ENCODE assay signal across 1 mouse cellular context in genomic region chr1:138843361-138844091, GRCm38 (mm10).
A peak's percentile ranks its signal among the peaks of the same experiment; 100 is the strongest.
TF ChIP-seq lines count a peak whose summit lies in the region.

No protein-coding gene starts in this region.

TF ChIP-seq in CH12.LX, 34 proteins besides CTCF, POLR2A, EP300 and RAD21 (continued from another document):
- 0 out of 2 replicates have a peak, but pooled peaks have one; percentile 45 for TF ChIP-seq TBP (conservative IDR thresholded peaks at IDR 0.05; ENCODE audit: low read depth, low read length)
- no peak for TF ChIP-seq MAFK (IDR thresholded peaks at IDR 0.05; ENCODE audit: insufficient replicate concordance, low read length)
- TF ChIP-seq CHD2 (IDR thresholded peaks at IDR 0.05; ENCODE audit: low read length): no peak
- no peak for TF ChIP-seq POLR2AphosphoS2 (IDR thresholded peaks at IDR 0.05; ENCODE audit: low read depth, low read length)
- TF ChIP-seq TCF12 (IDR thresholded peaks at IDR 0.05; ENCODE audit: low read depth, low read length): no peak
- TF ChIP-seq ELF1 (IDR thresholded peaks at IDR 0.05; ENCODE audit: low read depth, low read length): 0 out of 2 replicates have a peak, but pooled peaks have one; percentile 14
